Mouse (Mus musculus): ENCODE measurements around the gene Sod3.
A peak's percentile ranks its signal among the peaks of the same experiment; 100 is the strongest.

Gene Sod3

GRCm38 (mm10) chr5:52363468-52364150 lies at the start of gene Sod3:
Sod3 (plus strand) TSS chr5:52363791.
- DNase-seq: no peak

GRCm38 (mm10) chr5:52316926-52317325 lies 46.7 kb upstream of the Sod3 start:
- no peak for DNase-seq

GRCm38 (mm10) chr5:52319499-52319898 lies 44.1 kb upstream of the Sod3 start:
- DNase-seq: no peak

GRCm38 (mm10) chr5:52332120-52332519 lies 31.5 kb upstream of the Sod3 start:
- DNase-seq: no peak

- no peak for DNase-seq
Observed at GRCm38 (mm10) chr5:52335590-52335989, 28.0 kb upstream of the Sod3 start.

GRCm38 (mm10) chr5:52339134-52339533 lies 24.5 kb upstream of the Sod3 start:
- DNase-seq: no peak

GRCm38 (mm10) chr5:52346890-52347289 lies 16.7 kb upstream of the Sod3 start:
- DNase-seq: no peak

GRCm38 (mm10) chr5:52350451-52350850 lies 13.1 kb upstream of the Sod3 start:
- DNase-seq: no peak

- DNase-seq: no peak
Observed at GRCm38 (mm10) chr5:52351561-52351960, 12.0 kb upstream of the Sod3 start.

- DNase-seq: no peak
Observed at GRCm38 (mm10) chr5:52352730-52353129, 10.9 kb upstream of the Sod3 start.

- no peak for DNase-seq
Observed at GRCm38 (mm10) chr5:52354441-52354840, 9.2 kb upstream of the Sod3 start.

- DNase-seq: no peak
Observed at GRCm38 (mm10) chr5:52355612-52356011, 8.0 kb upstream of the Sod3 start.

GRCm38 (mm10) chr5:52357175-52357754 lies 6.3 kb upstream of the Sod3 start:
- no peak for DNase-seq

GRCm38 (mm10) chr5:52358120-52358519 lies 5.5 kb upstream of the Sod3 start:
- no peak for DNase-seq

- DNase-seq: no peak
Observed at GRCm38 (mm10) chr5:52360286-52361049, 3.1 kb upstream of the Sod3 start.

GRCm38 (mm10) chr5:52362776-52363467 lies 669 bp upstream of the Sod3 start:
- no peak for DNase-seq

GRCm38 (mm10) chr5:52364521-52364920 lies 930 bp downstream of the Sod3 start:
- DNase-seq: no peak

GRCm38 (mm10) chr5:52365930-52366329 lies 2.3 kb downstream of the Sod3 start:
- no peak for DNase-seq

GRCm38 (mm10) chr5:52366661-52367060 lies 3.1 kb downstream of the Sod3 start:
- DNase-seq: no peak

GRCm38 (mm10) chr5:52367866-52368840 lies 4.6 kb downstream of the Sod3 start:
- DNase-seq: peak; percentile 7

GRCm38 (mm10) chr5:52370901-52371300 lies 7.3 kb downstream of the Sod3 start:
- DNase-seq: no peak

GRCm38 (mm10) chr5:52375847-52376246 lies 12.3 kb downstream of the Sod3 start:
- no peak for DNase-seq
